Mouse (Mus musculus) stomach, embryonic 15.5 days (tissue): Measurements from ENCODE around the gene Nbeal2. TPM values are rescaled to one million over a fixed set of nuclear protein-coding genes. Genes with fewer than 3 reads are reported as not detected.

ENCODE experiments used
- ATAC-seq: fragments of 200-750 bp; cut with Nextera tagmentation; 2 replicates; pipeline ENCODE4 v1.8.0; 2017; ENCODE audit warnings: low read depth, moderate number of reproducible peaks, moderate TSS enrichment; ENCODE audit not compliant: insufficient read depth, low FRiP score
- H3K27ac ChIP-seq: fragments of 300-500 bp; sonication (generic); 2 replicates; pipeline ENCODE4 v1.5.1; 2015; ENCODE audit warnings: mild to moderate bottlenecking, inconsistent platforms
- H3K27me3 ChIP-seq: fragments of 300-500 bp; sonication (generic); replicated peaks from 2 replicates; pipeline ENCODE4 v1.6.1; 2015; ENCODE audit warnings: inconsistent platforms
- H3K36me3 ChIP-seq: fragments of 300-500 bp; sonication (generic); 2 replicates; pipeline ENCODE4 v1.6.1; 2015; ENCODE audit warnings: inconsistent platforms
- H3K4me1 ChIP-seq: fragments of 300-500 bp; sonication (generic); 2 replicates; pipeline ENCODE4 v1.6.1; 2015; ENCODE audit warnings: inconsistent platforms
- H3K4me2 ChIP-seq: fragments of 300-500 bp; sonication (generic); 2 replicates; pipeline ENCODE4 v1.6.1; 2015; ENCODE audit warnings: mild to moderate bottlenecking, inconsistent platforms
- H3K4me3 ChIP-seq: fragments of 300-500 bp; sonication (generic); replicated peaks from 2 replicates; pipeline ENCODE4 v1.5.1; 2015; ENCODE audit warnings: inconsistent platforms
- H3K9ac ChIP-seq: fragments of 300-500 bp; sonication (generic); 2 replicates; pipeline ENCODE4 v1.6.1; 2015; ENCODE audit warnings: inconsistent platforms
- H3K9me3 ChIP-seq: fragments of 300-500 bp; sonication (generic); 2 replicates; pipeline ENCODE4 v1.6.1; 2016; ENCODE audit warnings: inconsistent platforms
- WGBS: fragments of 180-500 bp; shearing (Covaris S2); methylation state at CpG from one replicate; pipeline ENCODE4 v1.1.7; 2015; 5-methylcytosine and 5-hydroxymethylcytosine counted together
- polyA plus RNA-seq: library from polyadenylated mRNA; unstranded; fragments of >200 nt; fragmentation: Nextera tagmentation; extraction: Ambion mirVana; gene quantifications from 2 replicates; pipeline ENCODE4 v1.2.1, GENCODE M21; 2015

Nbeal2 gene
- polyA plus RNA-seq, 1 experiment from 2014 or later, result 6.9 TPM

DNA sequence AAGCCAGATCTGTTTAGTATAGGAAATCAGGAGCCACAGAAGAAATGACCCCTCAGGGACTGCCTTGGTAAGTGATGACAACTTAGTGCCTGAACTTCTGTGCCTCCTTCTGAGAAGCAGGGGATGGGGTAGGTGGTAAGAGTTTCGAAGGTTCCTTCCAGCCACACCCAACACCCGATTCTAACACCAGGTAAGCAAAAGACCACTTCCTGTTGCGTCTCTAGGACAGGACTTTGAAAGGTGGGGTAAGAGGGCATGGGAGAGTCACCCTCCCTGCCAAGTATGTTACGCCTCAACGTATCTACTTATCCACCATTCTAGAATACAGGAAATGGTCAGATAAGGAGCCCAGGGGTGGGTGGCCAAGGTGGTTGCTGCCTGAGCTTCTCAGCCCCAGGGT lies 13.0 kb downstream of the Nbeal2 start:
- H3K4me2 ChIP-seq, result no peak overlapping the region
- WGBS, result 77% methylated on average over 5 of the region's 5 CpGs

DNA sequence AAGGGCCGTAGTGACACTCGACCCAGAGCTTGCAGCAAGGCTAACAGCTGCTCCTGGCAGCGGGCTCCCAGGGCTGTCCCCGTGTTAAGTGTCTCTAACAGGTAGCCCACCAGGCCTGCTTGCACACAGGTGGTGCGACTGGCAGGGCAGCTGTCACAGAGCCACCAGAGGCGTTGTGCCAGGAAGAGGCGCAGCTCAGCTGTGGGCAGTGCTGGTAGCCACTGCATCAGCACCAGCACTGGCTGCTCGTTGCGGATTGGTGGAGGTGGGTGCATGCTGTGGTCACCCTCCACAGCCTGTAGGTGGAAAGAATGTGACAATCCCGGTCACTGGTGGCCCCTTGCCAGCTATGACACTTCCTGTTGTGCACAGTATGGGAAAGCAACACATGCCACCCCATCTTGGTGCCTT lies 15.3 kb downstream of the Nbeal2 start:
- WGBS, result 83% methylated on average over 10 of the region's 10 CpGs
- no peaks in the 10 kb centered on the region for H3K4me1 ChIP-seq
- no peak overlapping the region for H3K4me3 ChIP-seq
- H3K9me3 ChIP-seq, result no peaks in the 10 kb centered on the region
- H3K9ac ChIP-seq, result no peak overlapping the region
- H3K4me2 ChIP-seq, result no peak overlapping the region
- H3K36me3 ChIP-seq, result no peaks in the 10 kb centered on the region
- no peak for ATAC-seq
- no peaks in the 10 kb centered on the region for H3K27me3 ChIP-seq
- no peak overlapping the region for H3K27ac ChIP-seq

More for the DNA sequence above, 13.0 kb downstream of the Nbeal2 start:
- Histone ChIP-seq H3K9ac (no peak overlapping the region), H3K27me3 (no peaks in the 10 kb centered on the region), H3K27ac (no peak overlapping the region), H3K9me3 (no peaks in the 10 kb centered on the region), H3K4me1 (no peaks in the 10 kb centered on the region), H3K36me3 (no peaks in the 10 kb centered on the region), H3K4me3 (no peak overlapping the region)
- no peak for ATAC-seq

DNA sequence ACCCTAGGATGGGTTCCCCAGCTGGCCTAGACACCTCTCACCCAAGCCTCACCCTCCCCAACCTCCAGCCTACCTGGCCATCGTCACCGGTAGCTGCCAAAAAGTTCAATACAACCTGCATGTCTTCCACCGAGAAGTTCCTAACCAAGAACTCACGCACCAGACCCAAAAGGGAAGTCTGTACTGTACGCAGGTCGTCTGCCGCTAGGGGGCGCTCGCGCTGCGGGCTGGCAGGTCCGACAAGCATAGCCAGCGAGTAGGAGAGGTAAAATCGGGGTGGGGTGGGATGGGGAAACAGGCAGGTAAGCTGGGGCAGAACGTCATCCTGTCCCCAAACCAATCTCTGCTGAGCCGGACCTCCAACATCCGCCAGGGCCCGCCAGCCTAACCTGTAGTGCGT lies 18.7 kb downstream of the Nbeal2 start:
- peak; percentile 36; the same call in 1 of the 2 replicates for ATAC-seq
- H3K9ac ChIP-seq, result no peak overlapping the region
- H3K4me2 ChIP-seq, result no peak overlapping the region
- no peak overlapping the region for H3K27ac ChIP-seq
- H3K27me3 ChIP-seq, result 0 out of 2 replicates have a peak, but pooled peaks cover 12% of the 10 kb centered on the region
- peaks cover 7% of the 10 kb centered on the region; the same call in 1 of the 2 replicates for H3K4me1 ChIP-seq
- H3K4me3 ChIP-seq, result no peak overlapping the region
- peaks cover 3% of the 10 kb centered on the region; the same call in 1 of the 2 replicates for H3K36me3 ChIP-seq
- no peaks in the 10 kb centered on the region for H3K9me3 ChIP-seq
- 9% methylated on average over 19 of the region's 19 CpGs for WGBS

DNA sequence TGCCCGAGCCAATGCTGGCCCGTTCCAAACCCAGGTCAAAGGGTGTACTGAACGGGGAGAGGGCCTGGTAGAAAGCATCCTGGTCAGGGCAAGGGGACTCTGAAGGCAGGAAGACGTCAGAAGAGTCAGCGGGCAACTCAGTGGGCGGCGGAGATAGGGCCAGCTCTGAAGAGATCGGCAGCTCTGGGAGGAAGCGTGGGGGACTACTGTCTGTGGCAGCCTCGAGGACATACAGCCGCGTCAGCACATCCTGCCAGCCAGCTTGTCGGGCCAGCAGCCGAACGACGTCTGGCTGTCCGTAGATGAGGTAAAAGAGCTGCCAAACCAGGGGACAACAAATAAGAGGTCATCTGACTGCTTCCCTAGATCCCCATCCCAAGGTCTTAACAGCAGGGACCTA lies 20.1 kb downstream of the Nbeal2 start:
- Histone ChIP-seq H3K27ac (no peak overlapping the region), H3K9me3 (no peaks in the 10 kb centered on the region), H3K4me1 (peaks cover 7% of the 10 kb centered on the region; the same call in 1 of the 2 replicates), H3K27me3 (0 out of 2 replicates have a peak, but pooled peaks cover 12% of the 10 kb centered on the region), H3K4me2 (no peak overlapping the region), H3K36me3 (peaks cover 8% of the 10 kb centered on the region), H3K9ac (no peak overlapping the region), H3K4me3 (no peak overlapping the region)
- WGBS, result 73% methylated on average over 17 of the region's 17 CpGs
- ATAC-seq, result no peak

DNA sequence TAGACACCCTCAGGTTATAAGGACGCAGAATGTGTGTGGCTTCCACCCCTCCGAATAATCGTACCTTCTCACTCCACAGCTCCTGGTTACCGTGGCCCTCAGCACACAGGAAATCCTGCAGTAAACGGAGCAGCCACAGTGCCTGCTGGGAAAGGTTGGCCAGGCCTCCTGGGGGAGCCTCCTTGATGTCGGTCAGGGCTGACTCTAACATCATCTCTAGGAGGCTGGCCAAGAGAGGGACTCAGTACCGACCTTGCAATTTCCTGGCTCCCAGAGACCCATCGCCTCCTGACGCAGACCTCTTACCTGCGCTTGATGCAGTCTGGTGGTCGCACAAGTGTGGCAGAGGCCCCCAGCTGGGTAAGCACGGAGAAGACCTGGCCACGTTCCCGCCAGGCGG lies 21.3 kb downstream of the Nbeal2 start:
- Histone ChIP-seq H3K27me3 (0 out of 2 replicates have a peak, but pooled peaks cover 12% of the 10 kb centered on the region), H3K4me3 (no peak overlapping the region), H3K9me3 (no peaks in the 10 kb centered on the region), H3K27ac (no peak overlapping the region), H3K4me1 (peaks cover 7% of the 10 kb centered on the region; the same call in 1 of the 2 replicates), H3K4me2 (no peak overlapping the region), H3K36me3 (peaks cover 8% of the 10 kb centered on the region), H3K9ac (no peak overlapping the region)
- ATAC-seq, result no peak
- WGBS, result 75% methylated on average over 15 of the region's 15 CpGs

DNA sequence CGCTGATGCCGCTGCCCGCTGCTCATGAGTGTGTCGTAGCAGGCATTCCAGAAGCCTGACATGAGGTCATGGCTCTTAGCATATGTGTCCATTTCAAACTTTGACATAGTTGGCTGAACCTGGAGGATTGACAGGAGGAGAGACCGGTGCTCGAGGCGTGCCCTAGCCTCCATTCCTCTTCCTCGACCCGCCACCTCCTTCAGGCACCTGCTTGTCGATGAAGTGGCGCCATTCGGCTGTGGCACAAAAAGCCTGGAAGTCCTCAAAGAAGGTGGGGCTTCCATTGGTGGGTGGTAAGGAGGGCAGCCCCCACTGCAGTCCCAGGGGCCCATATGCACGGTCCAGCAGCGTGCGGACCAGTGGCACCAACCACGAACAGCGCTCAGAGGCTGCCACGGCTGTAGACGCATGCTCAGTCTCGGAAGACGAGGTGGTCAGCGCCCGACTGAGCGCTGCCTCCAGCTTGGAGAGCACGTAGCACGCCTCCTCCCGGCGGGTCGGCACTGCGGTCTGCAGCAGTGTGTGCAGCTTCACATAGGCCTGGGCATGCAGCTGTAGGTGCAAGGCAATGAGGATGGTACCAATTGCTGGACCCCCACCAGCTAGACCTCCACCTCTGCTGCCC lies 22.2 kb downstream of the Nbeal2 start:
- WGBS, result 37% methylated on average over 30 of the region's 30 CpGs
- no peak for ATAC-seq
- no peaks in the 10 kb centered on the region for H3K9me3 ChIP-seq
- H3K27ac ChIP-seq, result no peak overlapping the region
- H3K4me1 ChIP-seq, result peaks cover 7% of the 10 kb centered on the region; the same call in 1 of the 2 replicates
- no peak overlapping the region for H3K9ac ChIP-seq
- H3K4me2 ChIP-seq, result peak overlapping the region; percentile 36
- no peak overlapping the region; the same call in 1 of the 2 replicates for H3K4me3 ChIP-seq
- peaks cover 8% of the 10 kb centered on the region for H3K36me3 ChIP-seq
- H3K27me3 ChIP-seq, result 0 out of 2 replicates have a peak, but pooled peaks cover 12% of the 10 kb centered on the region

DNA sequence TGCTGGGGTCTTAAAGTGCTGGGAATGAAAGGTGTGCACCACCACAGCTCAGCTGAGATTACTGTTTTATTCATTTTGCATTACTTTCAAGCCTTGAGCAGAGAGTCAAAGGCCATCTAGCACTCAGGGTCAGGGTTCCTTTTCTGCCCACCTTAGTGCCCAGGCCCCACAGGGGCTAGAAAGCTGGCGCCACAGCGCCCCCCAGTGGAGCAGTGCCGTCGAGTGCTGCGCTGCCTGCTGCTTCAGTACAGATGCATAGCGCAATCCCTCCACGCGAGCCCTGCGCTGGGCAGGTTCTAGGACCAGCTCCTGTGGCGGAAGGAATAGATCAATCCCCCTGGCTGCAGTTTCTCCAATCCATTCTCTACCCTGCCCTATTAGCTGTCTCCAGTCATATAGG lies 22.8 kb downstream of the Nbeal2 start:
- ATAC-seq, result no peak
- Histone ChIP-seq H3K27ac (no peak overlapping the region), H3K4me3 (no peak overlapping the region; the same call in 1 of the 2 replicates), H3K27me3 (0 out of 2 replicates have a peak, but pooled peaks cover 12% of the 10 kb centered on the region), H3K4me2 (peak overlapping the region; percentile 36), H3K36me3 (peaks cover 8% of the 10 kb centered on the region), H3K9me3 (no peaks in the 10 kb centered on the region), H3K9ac (no peak overlapping the region), H3K4me1 (peaks cover 7% of the 10 kb centered on the region; the same call in 1 of the 2 replicates)
- WGBS, result 32% methylated on average over 10 of the region's 10 CpGs

DNA sequence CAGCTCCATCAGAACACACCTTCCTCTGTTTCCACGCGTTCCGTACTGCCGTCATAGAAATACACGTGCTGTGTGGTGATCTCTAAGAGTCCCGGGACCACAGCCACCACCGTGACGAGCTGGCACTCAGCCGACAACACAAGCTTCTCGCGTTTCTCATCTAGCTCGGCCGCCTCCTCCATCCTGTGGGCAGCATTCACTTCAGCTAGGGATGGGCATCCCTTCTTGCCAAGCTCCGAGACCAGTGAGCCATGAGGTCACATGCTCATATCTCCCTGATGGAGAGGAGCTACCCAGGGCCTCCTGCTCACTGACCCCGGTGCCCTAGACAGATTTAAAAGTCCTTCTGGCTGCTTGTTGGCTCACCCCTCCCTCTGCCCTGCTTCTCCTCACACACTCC lies 23.8 kb downstream of the Nbeal2 start:
- no peak overlapping the region for H3K9ac ChIP-seq
- peaks cover 8% of the 10 kb centered on the region for H3K36me3 ChIP-seq
- peaks cover 13% of the 10 kb centered on the region for H3K4me1 ChIP-seq
- no peak overlapping the region for H3K27ac ChIP-seq
- no peak overlapping the region for H3K4me3 ChIP-seq
- H3K9me3 ChIP-seq, result no peaks in the 10 kb centered on the region
- no peak for ATAC-seq
- WGBS, result 90% methylated on average over 15 of the region's 15 CpGs
- 0 out of 2 replicates have a peak, but pooled peaks cover 12% of the 10 kb centered on the region for H3K27me3 ChIP-seq
- H3K4me2 ChIP-seq, result no peak overlapping the region

DNA sequence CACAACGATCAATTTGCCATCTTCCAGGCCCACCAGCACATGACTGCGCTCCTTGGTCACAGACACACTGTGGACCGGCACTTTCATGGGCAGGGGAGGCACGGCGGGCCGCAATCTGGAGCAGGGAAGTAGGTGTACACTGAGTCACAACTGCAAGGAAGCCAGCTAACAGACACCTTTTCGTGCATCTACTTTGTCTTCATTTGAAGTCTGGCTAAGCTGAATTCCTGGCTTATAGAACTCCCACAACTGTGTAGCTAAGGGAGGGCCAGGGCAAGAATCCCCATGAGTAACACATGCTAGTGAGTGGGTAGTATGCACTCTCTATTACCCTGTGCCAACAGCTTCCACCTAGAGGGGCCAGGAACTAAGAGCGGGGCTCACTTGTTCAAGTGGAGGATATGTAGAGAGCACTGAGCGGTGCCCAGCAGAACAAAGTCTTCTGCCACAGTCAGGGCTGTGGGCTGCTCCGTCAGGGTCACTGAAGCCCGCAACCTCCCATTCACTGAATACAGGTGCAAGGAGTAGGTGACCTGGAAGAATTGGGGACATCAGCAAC lies 28.5 kb downstream of the Nbeal2 start:
- Histone ChIP-seq H3K36me3 (peaks cover 21% of the 10 kb centered on the region), H3K27me3 (no peaks in the 10 kb centered on the region), H3K4me1 (peaks cover 13% of the 10 kb centered on the region), H3K9me3 (no peaks in the 10 kb centered on the region), H3K4me2 (peak overlapping the region; percentile 91), H3K9ac (peak overlapping the region; percentile 16; the same call in 1 of the 2 replicates), H3K4me3 (peak overlapping the region; percentile 54), H3K27ac (peak overlapping the region; percentile 83)
- no peak for ATAC-seq
- 69% methylated on average over 11 of the region's 11 CpGs for WGBS

DNA sequence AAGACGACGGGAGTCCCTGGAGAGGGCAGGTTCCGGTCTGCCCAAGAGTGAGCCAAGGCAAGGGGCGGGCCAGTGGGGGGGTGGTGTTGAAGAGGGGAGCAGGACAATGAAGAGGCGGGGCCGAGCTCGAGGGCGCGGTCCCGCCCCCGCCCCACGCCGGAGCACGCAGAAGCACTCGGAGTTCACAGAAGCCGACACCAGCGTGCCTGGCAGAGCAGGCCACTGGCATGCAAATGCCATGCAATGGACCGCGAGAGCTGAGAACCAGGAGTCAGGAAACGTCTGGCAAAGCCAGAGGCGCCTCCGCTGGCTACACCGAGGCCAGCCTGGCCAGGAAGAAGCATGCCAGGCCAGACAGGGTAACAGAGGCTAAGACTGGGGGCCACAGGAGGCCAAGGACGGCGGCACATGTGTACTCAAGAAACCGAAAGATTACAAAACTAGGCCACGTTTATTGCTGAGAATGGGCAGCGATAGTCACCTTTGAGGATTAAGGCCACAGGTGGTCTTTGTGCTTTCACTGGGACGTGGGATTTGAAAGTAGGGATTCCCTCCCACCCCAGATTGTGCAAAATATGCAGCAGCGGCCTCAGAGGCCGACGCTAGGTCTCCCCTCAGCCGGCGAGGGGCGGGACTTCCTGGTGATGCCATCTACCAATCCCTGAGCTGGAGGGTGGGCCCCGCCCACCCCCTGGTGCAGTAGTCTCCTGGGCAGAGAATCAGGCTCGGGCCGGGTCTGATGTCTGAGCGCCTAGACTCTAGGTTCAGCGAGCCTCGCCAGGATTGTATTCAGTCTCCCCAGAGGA lies 29.4 kb downstream of the Nbeal2 start, which contains the start of gene Nradd:
Gene Nradd (minus strand): TSS at position 92 of the 806 bp plus-strand sequence.
- Histone ChIP-seq H3K36me3 (peaks cover 18% of the 10 kb centered on the region), H3K9me3 (no peaks in the 10 kb centered on the region), H3K4me1 (peaks cover 13% of the 10 kb centered on the region), H3K27me3 (no peaks in the 10 kb centered on the region), H3K4me3 (peak within 1 kb of the TSS; percentile 54), H3K27ac (peak within 1 kb of the TSS; percentile 83), H3K4me2 (peak within 1 kb of the TSS; percentile 91), H3K9ac (peak within 1 kb of the TSS; percentile 21)
- WGBS, result 4% methylated on average over 41 of the region's 41 CpGs
- peak; percentile 90 for ATAC-seq

DNA sequence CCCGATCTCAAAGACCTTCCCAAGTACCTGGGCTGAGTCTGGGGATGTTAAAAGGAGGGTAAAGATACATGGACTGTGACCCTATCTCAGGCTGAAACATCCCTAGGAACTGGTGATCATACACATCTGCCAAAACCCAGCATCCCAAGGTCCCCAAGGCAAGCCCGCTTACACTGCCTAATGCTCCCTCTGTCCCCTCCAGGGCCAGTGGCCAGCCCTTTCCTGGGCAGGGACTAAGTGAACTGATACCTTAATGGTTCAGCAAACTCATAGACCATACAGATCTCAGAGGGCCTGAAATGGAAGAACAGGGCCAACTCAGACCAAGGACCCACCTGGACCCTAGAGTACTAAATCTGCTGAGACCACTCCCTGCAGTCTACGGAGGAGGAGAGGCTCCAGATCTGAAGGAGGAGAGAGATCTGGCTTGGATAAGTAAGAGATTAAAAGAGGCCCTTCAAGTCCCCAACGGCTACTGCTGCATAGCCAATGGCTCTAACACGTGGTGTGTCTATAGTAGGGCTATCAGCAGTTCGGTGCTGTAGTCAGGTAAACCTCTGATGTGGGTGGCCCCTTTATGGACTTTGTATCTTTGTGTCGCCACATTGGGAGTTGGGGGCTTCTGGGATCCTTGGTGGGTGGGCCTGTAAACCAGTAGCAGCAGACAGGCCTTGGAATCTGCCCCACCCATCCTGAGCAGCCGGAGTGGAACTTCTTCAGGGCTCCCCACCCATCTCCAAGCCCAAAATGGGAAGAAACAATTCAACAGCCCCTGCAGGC lies 30.4 kb downstream of the Nbeal2 start:
- ATAC-seq, result no peak
- no peaks in the 10 kb centered on the region for H3K9me3 ChIP-seq
- peak overlapping the region; percentile 91 for H3K4me2 ChIP-seq
- H3K27me3 ChIP-seq, result no peaks in the 10 kb centered on the region
- WGBS, result 40% methylated on average over 8 of the region's 8 CpGs
- H3K36me3 ChIP-seq, result peaks cover 23% of the 10 kb centered on the region
- H3K4me1 ChIP-seq, result peaks cover 13% of the 10 kb centered on the region
- 0 out of 2 replicates have a peak overlapping the region, but pooled peaks have one; percentile 21 for H3K9ac ChIP-seq
- H3K27ac ChIP-seq, result peak overlapping the region; percentile 83; the same call in 1 of the 2 replicates
- peak overlapping the region; percentile 54 for H3K4me3 ChIP-seq
